Mouse (Mus musculus) G1E (cell line): ENCODE data around the gene Zmynd11. TPM values are rescaled to one million over a fixed set of nuclear protein-coding genes. Genes with fewer than 3 reads are reported as not detected.

Experiments
- ATAC-seq: 2 replicates; pipeline ENCODE4 v1.8.0; 2016; ENCODE audit warnings: mild to moderate bottlenecking; ENCODE audit not compliant: insufficient number of reproducible peaks, poor library complexity, low FRiP score, severe bottlenecking; ENCODE audit errors: extremely low read depth
- DNase-seq: peaks from one replicate; pipeline ENCODE4 v3.0.0; 2012; ENCODE audit warnings: low spot score
- H3K27me3 ChIP-seq: 2 replicates; pipeline ENCODE4 v1.6.1; 2012; ENCODE audit warnings: mild to moderate bottlenecking, low read length, inconsistent platforms; ENCODE audit not compliant: insufficient read depth
- H3K36me3 ChIP-seq: replicated peaks from 2 replicates; pipeline ENCODE3; 2012; ENCODE audit warnings: mild to moderate bottlenecking, inconsistent platforms
- H3K4me1 ChIP-seq: 2 replicates; pipeline ENCODE4 v1.6.1; 2012; ENCODE audit warnings: low read depth, low read length, inconsistent platforms, mixed read lengths; ENCODE audit not compliant: insufficient read depth
- H3K4me3 ChIP-seq: 2 replicates; pipeline ENCODE4 v1.5.1; 2012; ENCODE audit warnings: low read depth, mild to moderate bottlenecking, inconsistent platforms, low read length, moderate library complexity, mixed read lengths
- H3K9me3 ChIP-seq: replicated peaks from 2 replicates; pipeline ENCODE4 v1.6.1; 2012; ENCODE audit warnings: inconsistent platforms
- CTCF ChIP-seq: IDR thresholded peaks from 2 replicates; pipeline ENCODE4 v1.5.1; 2012; ENCODE audit warnings: low read depth, low read length, inconsistent platforms, mixed read lengths
- GATA1 ChIP-seq: IDR thresholded peaks from 2 replicates; pipeline ENCODE4 v1.6.1; 2012; ENCODE audit warnings: borderline replicate concordance, low read length, inconsistent platforms, mixed read lengths
- GATA2 ChIP-seq: IDR thresholded peaks from 2 replicates; pipeline ENCODE4 v1.6.1; 2012; ENCODE audit warnings: low read depth, low read length, inconsistent platforms, borderline replicate concordance
- POLR2AphosphoS5 ChIP-seq: IDR thresholded peaks from 2 replicates; pipeline ENCODE4 v1.6.1; 2012; ENCODE audit warnings: low read depth, low read length, inconsistent platforms; ENCODE audit not compliant: insufficient replicate concordance
- TAL1 ChIP-seq: conservative IDR thresholded peaks from 2 replicates; pipeline ENCODE4 v1.6.1; 2012; ENCODE audit warnings: low read depth, low read length, inconsistent platforms, mixed read lengths
- polyA plus RNA-seq: library from polyadenylated mRNA; stranded (reverse); fragments of >175 nt; gene quantifications from 2 replicates; pipeline ENCODE4 v1.2.3, GENCODE M21; 2012
- total RNA-seq, 2 experiments: library from RNA; stranded (forward) in 1 of 2; stranded (reverse) in 1 of 2; fragments of 200-1000 nt in 1 of 2; fragments of >200 nt in 1 of 2; fragmentation: Nextera tagmentation in 1 of 2; gene quantifications; 2 replicates each; pipeline ENCODE4 v1.2.3; 2014 to 2017

Zmynd11 gene
- total RNA-seq (2014; fragmentation: Nextera tagmentation): 90.0 and 93.1 TPM in 2 replicates
- total RNA-seq (2017): 71.2 and 76.9 TPM in 2 replicates
- polyA plus RNA-seq: 22.8 and 23.8 TPM in 2 replicates

GRCm38 (mm10) chr13:9764646-9765536, at the start of gene Zmynd11:
TSS of gene Zmynd11 (minus strand) at chr13:9765330.
- no peaks in the 10 kb centered on the region for H3K9me3 ChIP-seq
- peaks cover 13% of the 10 kb centered on the region for H3K27me3 ChIP-seq
- DNase-seq: peak; percentile 36
- no peak for TF ChIP-seq GATA1
- TF ChIP-seq CTCF: no peak
- TF ChIP-seq GATA2: no peak
- no peak for TF ChIP-seq TAL1
- no peak for TF ChIP-seq POLR2AphosphoS5
- H3K36me3 ChIP-seq: no peaks in the 10 kb centered on the region
- H3K4me3 ChIP-seq: peak within 1 kb of the TSS; percentile 91
- ATAC-seq: no peak
- peaks cover 44% of the 10 kb centered on the region for H3K4me1 ChIP-seq

GRCm38 (mm10) chr13:9795889-9796631, 30.9 kb upstream of the Zmynd11 start:
- H3K36me3 ChIP-seq: no peaks in the 10 kb centered on the region
- DNase-seq (no peak), ATAC-seq (no peak)
- H3K27me3 ChIP-seq: no peaks in the 10 kb centered on the region
- H3K9me3 ChIP-seq: no peaks in the 10 kb centered on the region
- TF ChIP-seq TAL1 (no peak), GATA2 (no peak)
- H3K4me1 ChIP-seq: no peaks in the 10 kb centered on the region
- H3K4me3 ChIP-seq: no peak overlapping the region

DNA sequence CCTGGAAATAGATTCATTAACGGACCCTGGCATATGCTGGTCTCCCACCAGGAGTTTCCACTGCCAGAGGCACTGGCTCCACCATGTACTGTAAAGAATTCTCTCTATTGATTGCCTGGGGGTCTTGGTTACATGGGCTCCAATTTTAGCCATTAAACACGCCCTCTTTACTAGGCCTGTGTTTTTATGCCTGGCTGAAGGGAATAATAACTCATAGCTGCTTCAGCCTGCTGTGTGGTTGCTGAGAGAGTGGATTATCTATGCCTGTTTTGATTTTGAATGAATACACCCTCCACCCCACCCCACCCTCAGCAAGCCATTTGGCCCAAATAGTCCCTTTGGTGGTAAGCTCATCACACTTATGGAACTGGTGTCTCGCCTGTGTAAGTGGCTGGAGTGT, 20.9 kb upstream of the Zmynd11 start:
- no peak for TF ChIP-seq POLR2AphosphoS5
- no peak for TF ChIP-seq CTCF
- TF ChIP-seq TAL1: no peak
- TF ChIP-seq GATA2: no peak
- TF ChIP-seq GATA1: no peak
- Histone ChIP-seq H3K4me1 (no peaks in the 10 kb centered on the region), H3K27me3 (peaks cover 24% of the 10 kb centered on the region), H3K9me3 (no peaks in the 10 kb centered on the region), H3K4me3 (no peak overlapping the region), H3K36me3 (no peaks in the 10 kb centered on the region)
- no peak for ATAC-seq
- no peak for DNase-seq

DNA sequence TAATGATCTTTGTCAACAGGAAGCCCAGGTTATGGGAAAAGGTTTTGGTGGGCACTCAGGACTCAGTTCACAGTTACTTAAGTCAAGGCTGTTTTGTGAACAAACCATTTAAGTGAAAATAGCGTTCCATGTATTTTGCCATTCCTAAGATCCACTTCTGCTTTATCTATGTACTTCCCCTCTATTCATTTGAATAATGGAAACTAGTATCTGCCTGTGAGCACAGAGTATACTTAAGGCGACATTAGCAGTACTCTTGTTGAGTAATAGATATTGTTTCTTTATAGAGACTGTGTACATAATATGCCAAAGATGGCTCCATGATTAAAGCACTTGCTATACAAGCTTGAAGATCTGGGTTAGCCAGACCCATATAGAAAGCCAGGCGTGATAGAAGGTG, 18.6 kb upstream of the Zmynd11 start:
- DNase-seq (no peak), ATAC-seq (no peak)
- Histone ChIP-seq H3K9me3 (no peaks in the 10 kb centered on the region), H3K27me3 (peaks cover 24% of the 10 kb centered on the region), H3K36me3 (no peaks in the 10 kb centered on the region), H3K4me3 (no peak overlapping the region), H3K4me1 (no peaks in the 10 kb centered on the region)
- TF ChIP-seq GATA2 (no peak), GATA1 (no peak), TAL1 (no peak), CTCF (no peak), POLR2AphosphoS5 (no peak)

GRCm38 (mm10) chr13:9775901-9776300, 10.8 kb upstream of the Zmynd11 start:
- no peak for TF ChIP-seq GATA2
- no peak for TF ChIP-seq CTCF
- TF ChIP-seq TAL1: no peak
- TF ChIP-seq POLR2AphosphoS5: no peak
- TF ChIP-seq GATA1: no peak
- no peak overlapping the region for H3K4me3 ChIP-seq
- no peaks in the 10 kb centered on the region for H3K4me1 ChIP-seq
- no peaks in the 10 kb centered on the region for H3K9me3 ChIP-seq
- ATAC-seq (no peak), DNase-seq (no peak)
- H3K27me3 ChIP-seq: peaks cover 14% of the 10 kb centered on the region; the same call in 1 of the 2 replicates
- no peaks in the 10 kb centered on the region for H3K36me3 ChIP-seq

DNA sequence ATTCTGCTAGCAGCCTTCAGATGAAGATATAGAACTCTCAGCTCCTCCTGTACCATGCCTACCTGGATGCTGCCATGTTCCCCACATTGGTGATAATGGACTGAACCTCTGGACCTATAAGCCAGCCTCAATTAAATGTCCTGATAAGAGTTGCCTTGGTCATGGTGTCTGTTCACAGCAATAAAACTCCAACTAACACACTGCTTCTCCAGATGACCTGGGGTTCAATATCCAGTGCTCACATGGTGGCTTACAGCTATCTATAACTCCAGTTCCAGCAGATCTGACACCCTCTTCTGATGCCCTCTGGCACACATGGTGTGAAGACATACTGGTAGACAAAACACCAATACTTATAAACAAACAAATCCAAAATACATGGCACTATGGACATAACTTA, 8.9 kb upstream of the Zmynd11 start:
- Histone ChIP-seq H3K9me3 (no peaks in the 10 kb centered on the region), H3K36me3 (no peaks in the 10 kb centered on the region), H3K27me3 (peaks cover 21% of the 10 kb centered on the region), H3K4me1 (no peaks in the 10 kb centered on the region), H3K4me3 (no peak overlapping the region)
- DNase-seq: no peak
- ATAC-seq: no peak
- no peak for TF ChIP-seq POLR2AphosphoS5
- TF ChIP-seq TAL1: no peak
- no peak for TF ChIP-seq CTCF
- TF ChIP-seq GATA1: no peak
- no peak for TF ChIP-seq GATA2
